Mouse (Mus musculus) gastrocnemius, adult 8-10 months (tissue): ENCODE measurements around the gene Adgrb2. TPM values are rescaled to one million over a fixed set of nuclear protein-coding genes. Genes with fewer than 3 reads are reported as not detected.
A peak's percentile ranks its signal among the peaks of the same experiment; 100 is the strongest.

ENCODE experiments used
- DNase-seq, 2 experiments: peaks; one replicate each; pipeline ENCODE4 v3.0.0; 2022; ENCODE audit warnings: low spot score in 2 of 2
- total RNA-seq, 4 experiments: library from RNA; stranded (reverse); gene quantifications; 2 replicates each; pipeline ENCODE4 v1.2.4; 2022

Adgrb2 gene
- 1 to 10 TPM in 2 of 4 experiments, under 1 TPM in 2; 0.29 to 2.3 (median 1.1) TPM for total RNA-seq

- DNase-seq = no peak
Observed at GRCm38 (mm10) chr4:129984421-129985061, at the start of gene Adgrb2. TSS of gene Adgrb2 (plus strand) at chr4:129984870.

DNA sequence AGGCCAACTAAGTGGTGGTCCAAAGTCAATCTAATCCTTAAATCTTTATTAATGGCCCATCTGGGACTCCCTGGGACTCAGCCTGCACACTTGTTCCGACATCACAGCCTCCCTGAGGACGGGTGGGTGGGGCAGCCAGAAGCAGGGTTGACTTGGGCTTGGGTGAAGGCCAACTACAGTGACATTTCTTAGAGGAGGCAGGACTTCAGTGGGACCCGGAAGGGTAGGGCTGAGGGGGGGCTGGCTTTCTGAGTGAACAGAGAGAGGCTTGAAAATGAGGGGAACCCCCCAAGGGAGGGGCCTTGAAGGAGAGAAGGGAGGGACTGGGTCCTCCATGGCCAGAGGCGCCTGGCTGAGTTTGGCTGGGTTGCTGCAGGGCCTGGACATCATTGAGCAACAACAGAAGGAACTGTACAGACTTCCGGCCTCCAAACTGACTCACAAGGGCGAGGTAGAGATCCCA lies 33.3 kb upstream of the Adgrb2 start:
- DNase-seq = peak; percentile 58 to 61

DNA sequence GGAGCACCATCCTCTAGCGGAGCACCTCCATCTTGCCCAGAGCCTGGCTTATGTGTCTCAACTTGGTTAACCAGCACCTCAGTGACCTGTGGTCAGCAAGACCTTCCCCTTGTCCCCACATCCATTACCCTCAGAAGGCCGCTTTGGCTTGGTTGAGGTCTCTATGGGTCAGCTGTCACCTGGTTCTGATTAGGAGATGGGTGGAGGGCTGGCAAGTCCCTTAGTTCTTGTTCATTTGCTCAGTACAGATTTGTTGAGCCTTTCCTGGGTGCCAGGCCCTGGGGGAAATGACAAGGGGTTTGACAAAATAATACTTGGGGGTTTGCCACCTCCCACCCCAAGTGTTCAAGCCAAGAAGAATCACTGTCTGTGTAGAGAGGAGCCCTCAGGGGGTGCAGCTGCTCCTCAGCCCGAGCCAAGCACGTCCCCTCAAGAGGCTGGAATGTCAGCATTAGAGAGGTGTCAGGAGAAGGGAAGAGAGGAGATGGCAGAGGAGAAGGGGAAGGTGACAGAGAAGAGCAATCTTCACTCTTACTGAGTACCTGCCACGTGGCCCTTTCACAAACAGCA lies 32.3 kb upstream of the Adgrb2 start:
- no peak for DNase-seq

GRCm38 (mm10) chr4:129954527-129954926 lies 30.1 kb upstream of the Adgrb2 start:
- DNase-seq = no peak

- no peak for DNase-seq
Observed at GRCm38 (mm10) chr4:129960180-129960944, 24.3 kb upstream of the Adgrb2 start.

DNA sequence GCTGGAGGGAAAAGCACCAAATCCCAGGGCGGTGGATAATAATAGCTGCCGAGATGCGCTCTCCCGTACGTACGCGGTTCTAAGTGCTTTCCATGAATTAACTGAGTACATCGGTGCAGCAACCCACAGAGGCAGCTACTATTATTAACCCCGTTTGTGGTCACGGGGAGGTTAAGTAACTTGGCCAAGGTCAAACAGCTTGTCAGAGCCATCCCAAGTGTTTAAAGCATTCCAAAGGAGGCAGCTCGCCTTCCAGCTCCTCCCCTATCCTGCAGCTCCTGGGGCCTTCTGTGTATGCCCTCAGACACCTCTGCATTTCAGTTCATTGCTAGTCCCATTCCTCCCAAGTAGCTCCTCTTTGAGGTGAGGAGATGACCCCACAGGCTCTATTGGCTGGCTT lies 19.4 kb upstream of the Adgrb2 start:
- DNase-seq = no peak

DNA sequence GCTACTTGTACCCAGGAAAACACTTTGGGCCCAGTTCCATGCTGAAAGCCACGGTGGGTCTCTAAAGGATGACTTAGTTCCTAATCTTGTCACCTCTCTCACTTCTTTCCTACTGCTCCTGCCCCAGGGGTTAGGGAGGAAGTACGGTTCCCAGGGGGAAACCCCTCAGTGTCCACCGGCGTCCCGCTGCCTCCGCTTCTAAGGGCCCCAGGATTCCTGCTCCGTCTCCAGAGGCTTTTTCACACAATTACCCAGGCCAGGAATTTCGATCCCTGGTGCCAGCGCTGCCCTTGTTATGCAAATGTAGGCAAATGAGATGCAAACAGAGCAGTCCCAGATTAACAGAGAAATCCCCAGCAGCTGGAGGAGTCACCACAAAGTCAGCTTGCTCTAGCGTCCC lies 18.5 kb upstream of the Adgrb2 start:
- DNase-seq = no peak

GRCm38 (mm10) chr4:129967024-129968014 lies 17.4 kb upstream of the Adgrb2 start:
- no peak for DNase-seq

DNA sequence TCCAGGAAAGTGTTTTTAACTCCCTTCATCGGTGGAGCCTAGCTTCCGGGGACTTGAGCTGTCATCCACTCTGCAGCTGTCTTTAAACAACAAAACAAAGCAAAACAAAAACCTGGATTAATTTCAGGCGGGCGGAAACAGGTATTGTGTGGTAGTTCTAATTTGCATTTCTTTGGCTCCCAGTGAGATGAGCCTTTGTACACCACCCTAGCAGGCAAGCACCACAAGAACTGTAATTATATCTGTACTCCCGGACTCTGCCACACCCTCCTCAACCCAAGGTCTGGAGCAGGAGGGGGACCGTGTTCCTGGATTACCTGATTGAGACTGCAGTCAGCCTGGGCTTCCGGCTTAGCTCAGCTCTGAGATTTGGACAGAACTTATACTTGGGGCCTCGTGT lies 14.5 kb upstream of the Adgrb2 start:
- no peak for DNase-seq

GRCm38 (mm10) chr4:129970861-129971260 lies 13.8 kb upstream of the Adgrb2 start:
- DNase-seq = no peak

GRCm38 (mm10) chr4:129971989-129972388 lies 12.7 kb upstream of the Adgrb2 start:
- DNase-seq = no peak

- DNase-seq = no peak
Observed at GRCm38 (mm10) chr4:129974285-129974684, 10.4 kb upstream of the Adgrb2 start.

DNA sequence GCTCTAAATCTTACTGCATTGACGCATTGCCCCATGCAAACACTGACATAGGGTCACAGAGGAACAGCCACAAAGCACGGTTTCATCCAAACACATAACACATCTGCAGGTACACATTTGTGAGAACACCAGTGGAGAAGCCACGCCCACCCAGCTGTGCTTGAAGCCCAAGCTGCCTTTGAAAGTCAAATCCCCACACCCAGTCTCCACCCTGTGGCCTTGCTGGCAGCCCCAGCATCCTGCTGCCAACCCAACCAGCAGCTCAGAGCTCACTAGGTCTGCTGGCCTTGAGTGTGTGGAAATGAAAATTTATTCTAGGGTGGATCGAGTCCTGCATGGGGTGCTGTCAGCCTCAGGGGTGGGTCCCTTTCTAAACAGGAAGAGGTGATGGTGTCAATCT lies 7.4 kb upstream of the Adgrb2 start:
- DNase-seq = no peak

DNA sequence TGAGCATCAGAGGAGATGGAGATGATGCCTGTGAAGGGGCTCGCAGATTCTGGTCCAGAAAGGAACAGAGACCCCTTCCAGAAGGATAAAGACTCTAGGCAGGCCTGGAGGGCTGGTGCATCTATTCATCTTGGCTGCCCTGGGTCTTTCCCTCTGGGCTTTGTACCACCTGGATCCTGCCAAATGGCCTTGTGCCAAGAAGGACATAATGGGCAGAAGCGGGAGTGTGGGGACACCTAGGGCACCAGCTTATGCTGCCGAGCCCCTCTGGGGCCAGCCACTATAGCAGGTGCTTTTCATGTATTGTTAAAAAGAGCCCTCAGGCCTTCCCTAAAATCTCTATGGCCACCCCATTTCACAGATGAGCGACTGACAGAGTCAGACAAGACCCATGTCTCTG lies 6.4 kb upstream of the Adgrb2 start:
- DNase-seq = no peak

GRCm38 (mm10) chr4:129978930-129979329 lies 5.7 kb upstream of the Adgrb2 start:
- DNase-seq = no peak

DNA sequence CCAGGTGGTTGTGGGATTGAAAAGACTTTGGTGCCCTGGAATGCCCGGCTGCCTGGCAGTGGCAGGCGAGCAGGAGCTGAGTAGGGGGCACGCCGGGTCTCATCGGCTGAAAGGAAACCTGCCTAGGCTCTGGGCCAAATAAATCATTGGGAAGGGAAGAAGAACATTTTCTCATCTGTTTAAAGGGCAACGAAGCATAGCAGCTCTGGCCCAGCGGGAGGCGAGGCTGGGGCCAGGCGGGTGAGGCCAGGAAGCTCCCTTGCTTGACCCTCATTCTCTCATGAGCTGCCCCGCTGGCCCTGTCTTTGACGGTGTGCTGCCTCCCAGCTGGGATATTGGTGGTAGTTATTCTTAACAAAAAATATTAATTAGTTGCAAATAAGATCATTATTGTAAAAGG lies 3.0 kb upstream of the Adgrb2 start:
- no peak for DNase-seq

- DNase-seq = no peak
Observed at GRCm38 (mm10) chr4:129983046-129983445, 1.6 kb upstream of the Adgrb2 start.

GRCm38 (mm10) chr4:129983764-129984420 lies 778 bp upstream of the Adgrb2 start:
- DNase-seq = peak; percentile 32 to 52

DNA sequence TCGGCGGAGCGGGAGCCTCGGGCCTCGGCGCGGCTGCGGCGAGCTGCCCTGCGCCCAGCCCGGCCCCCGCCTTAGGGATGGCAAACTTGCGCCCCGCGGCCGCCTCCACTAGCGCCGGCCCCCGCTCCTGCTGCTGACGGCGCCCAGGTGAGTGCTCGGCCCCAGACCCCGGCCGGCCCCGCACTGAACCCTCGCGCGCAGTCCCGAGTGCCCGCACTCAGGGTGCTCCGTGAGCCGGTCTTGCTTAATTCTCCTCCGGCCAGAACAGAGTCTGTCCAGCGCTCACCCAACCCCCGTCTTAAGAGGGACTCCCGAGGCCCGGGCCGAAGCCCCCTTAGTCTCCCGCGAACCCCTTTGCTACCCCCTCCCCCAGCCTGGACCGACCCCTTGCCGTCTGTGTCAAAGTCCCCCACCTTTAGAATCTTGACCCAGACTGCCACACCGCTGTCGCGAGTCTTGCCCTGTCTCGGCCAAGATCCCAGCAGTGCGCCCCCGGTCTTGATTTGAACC lies 546 bp downstream of the Adgrb2 start:
- DNase-seq = no peak

DNA sequence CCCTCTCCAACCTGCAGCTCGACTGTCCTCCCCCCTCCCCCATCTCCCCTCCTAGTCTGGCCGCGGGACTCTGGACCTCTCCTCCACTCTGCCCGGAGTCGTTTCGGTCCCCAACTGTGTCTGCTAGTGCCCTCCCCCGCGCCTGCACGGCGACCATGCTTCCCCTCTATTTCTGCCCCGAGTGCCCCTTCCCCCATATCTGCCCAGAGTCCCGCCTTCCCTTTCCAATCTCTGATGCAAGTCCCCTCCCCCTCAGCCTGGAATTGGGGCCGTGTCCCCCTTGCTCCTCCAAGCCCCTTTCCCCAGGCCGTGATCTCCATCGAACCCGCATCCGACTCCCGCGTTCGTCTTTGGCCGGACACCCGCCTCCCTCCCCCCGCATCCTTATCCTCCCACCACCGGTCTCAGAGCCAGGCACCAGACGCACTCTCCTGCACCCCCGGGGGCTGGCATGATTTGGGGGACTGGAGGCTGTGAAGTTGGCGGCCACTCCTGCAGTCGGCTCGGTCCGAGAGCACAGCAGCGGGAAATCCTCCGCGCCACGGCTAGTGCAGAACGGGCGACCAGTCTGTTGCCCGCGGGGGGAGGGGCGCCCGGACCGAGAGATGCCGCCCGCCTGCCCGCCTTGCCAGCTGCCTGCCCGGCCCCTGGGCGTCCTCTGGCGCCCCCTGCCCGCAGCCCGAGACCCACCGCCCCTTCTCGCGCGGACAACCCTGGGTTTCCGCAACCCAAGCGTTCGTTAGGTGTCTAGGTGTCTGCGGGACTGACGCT lies 1.2 kb downstream of the Adgrb2 start:
- DNase-seq = peak in 1 of 2 experiments; percentile 29
